Mouse (Mus musculus): ENCODE data around the gene Slf1. TPM values are rescaled to one million over a fixed set of nuclear protein-coding genes. Genes with fewer than 3 reads are reported as not detected.

Slf1 gene
- polyA plus RNA-seq, 1 experiment, result 3.0 TPM

GRCm38 (mm10) chr13:77046416-77046815, 88.9 kb downstream of the Slf1 start:
- no peak overlapping the region for H3ac ChIP-seq (ENCODE audit: control insufficient read depth, insufficient read length, low read depth)
- TF ChIP-seq MYOG (IDR thresholded peaks at IDR 0.05; ENCODE audit: control insufficient read depth, extremely low read depth, insufficient read length) (no peak), CEBPB (IDR thresholded peaks at IDR 0.05; ENCODE audit: low read depth) (no peak), FOSL1 (IDR thresholded peaks at IDR 0.05; ENCODE audit: insufficient read depth, low read length, poor library complexity, severe bottlenecking) (no peak), CTCF (IDR thresholded peaks at IDR 0.05; ENCODE audit: control insufficient read depth, insufficient read depth, insufficient read length) (no peak), USF1 (IDR thresholded peaks at IDR 0.05; ENCODE audit: low read depth) (no peak), MYOD1 (IDR thresholded peaks at IDR 0.05; ENCODE audit: control insufficient read depth, insufficient read length, low read depth) (no peak), MAX (IDR thresholded peaks at IDR 0.05) (no peak)
- no peak overlapping the region for H3K4me3 ChIP-seq (ENCODE audit: insufficient read depth, poor library complexity, severe bottlenecking)
- H3K27me3 ChIP-seq (ENCODE audit: control insufficient read depth, insufficient read depth, insufficient read length), result no peaks in the 10 kb centered on the region
- H3K79me2 ChIP-seq (ENCODE audit: control insufficient read depth, insufficient read depth), result no peaks in the 10 kb centered on the region
- H3K79me3 ChIP-seq (ENCODE audit: low read depth), result no peaks in the 10 kb centered on the region
- H3K36me3 ChIP-seq (ENCODE audit: control insufficient read depth, insufficient read depth), result peaks cover 20% of the 10 kb centered on the region

DNA sequence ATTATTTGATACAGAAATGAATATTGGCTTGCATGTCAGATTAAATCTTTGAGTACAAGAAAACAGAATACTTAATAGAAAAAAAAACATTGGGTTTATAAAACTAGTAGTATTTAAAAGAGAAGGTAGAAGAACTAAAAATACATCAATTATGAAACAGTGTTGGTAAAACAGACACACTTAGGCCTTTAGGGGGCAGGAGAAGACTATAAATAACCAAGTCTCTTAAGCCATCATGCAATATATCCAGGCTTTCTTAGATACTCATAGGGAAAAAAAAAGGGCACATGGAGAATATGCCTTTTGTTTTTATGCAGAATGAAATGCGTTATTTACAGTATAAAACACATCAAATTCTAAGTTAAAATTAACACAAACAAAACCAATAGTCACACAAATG, 89.9 kb downstream of the Slf1 start:
- no peaks in the 10 kb centered on the region for H3K79me3 ChIP-seq (ENCODE audit: low read depth)
- peaks cover 20% of the 10 kb centered on the region for H3K36me3 ChIP-seq (ENCODE audit: control insufficient read depth, insufficient read depth)
- H3K79me2 ChIP-seq (ENCODE audit: control insufficient read depth, insufficient read depth), result no peaks in the 10 kb centered on the region
- H3K27me3 ChIP-seq (ENCODE audit: control insufficient read depth, insufficient read depth, insufficient read length), result no peaks in the 10 kb centered on the region
- TF ChIP-seq CEBPB (IDR thresholded peaks at IDR 0.05; ENCODE audit: low read depth), result no peak
- no peak for TF ChIP-seq USF1 (IDR thresholded peaks at IDR 0.05; ENCODE audit: low read depth)
- no peak for TF ChIP-seq MAX (IDR thresholded peaks at IDR 0.05)
- TF ChIP-seq MYOG (IDR thresholded peaks at IDR 0.05; ENCODE audit: control insufficient read depth, extremely low read depth, insufficient read length), result no peak
- TF ChIP-seq MYOD1 (IDR thresholded peaks at IDR 0.05; ENCODE audit: control insufficient read depth, insufficient read length, low read depth), result no peak
- TF ChIP-seq CTCF (IDR thresholded peaks at IDR 0.05; ENCODE audit: control insufficient read depth, insufficient read depth, insufficient read length), result no peak
- TF ChIP-seq FOSL1 (IDR thresholded peaks at IDR 0.05; ENCODE audit: insufficient read depth, low read length, poor library complexity, severe bottlenecking), result no peak
- H3ac ChIP-seq (ENCODE audit: control insufficient read depth, insufficient read length, low read depth), result no peak overlapping the region
- no peak overlapping the region for H3K4me3 ChIP-seq (ENCODE audit: insufficient read depth, poor library complexity, severe bottlenecking)

GRCm38 (mm10) chr13:77043375-77043774, 91.9 kb downstream of the Slf1 start:
- Histone ChIP-seq H3K27me3 (ENCODE audit: control insufficient read depth, insufficient read depth, insufficient read length) (no peaks in the 10 kb centered on the region), H3K79me3 (ENCODE audit: low read depth) (no peaks in the 10 kb centered on the region), H3K79me2 (ENCODE audit: control insufficient read depth, insufficient read depth) (no peaks in the 10 kb centered on the region), H3ac (ENCODE audit: control insufficient read depth, insufficient read length, low read depth) (no peak overlapping the region), H3K4me3 (ENCODE audit: insufficient read depth, poor library complexity, severe bottlenecking) (no peak overlapping the region), H3K36me3 (ENCODE audit: control insufficient read depth, insufficient read depth) (peaks cover 10% of the 10 kb centered on the region)
- TF ChIP-seq CEBPB (IDR thresholded peaks at IDR 0.05; ENCODE audit: low read depth) (no peak), FOSL1 (IDR thresholded peaks at IDR 0.05; ENCODE audit: insufficient read depth, low read length, poor library complexity, severe bottlenecking) (no peak), USF1 (IDR thresholded peaks at IDR 0.05; ENCODE audit: low read depth) (no peak), MYOG (IDR thresholded peaks at IDR 0.05; ENCODE audit: control insufficient read depth, extremely low read depth, insufficient read length) (no peak), MYOD1 (IDR thresholded peaks at IDR 0.05; ENCODE audit: control insufficient read depth, insufficient read length, low read depth) (no peak), CTCF (IDR thresholded peaks at IDR 0.05; ENCODE audit: control insufficient read depth, insufficient read depth, insufficient read length) (no peak), MAX (IDR thresholded peaks at IDR 0.05) (no peak)

DNA sequence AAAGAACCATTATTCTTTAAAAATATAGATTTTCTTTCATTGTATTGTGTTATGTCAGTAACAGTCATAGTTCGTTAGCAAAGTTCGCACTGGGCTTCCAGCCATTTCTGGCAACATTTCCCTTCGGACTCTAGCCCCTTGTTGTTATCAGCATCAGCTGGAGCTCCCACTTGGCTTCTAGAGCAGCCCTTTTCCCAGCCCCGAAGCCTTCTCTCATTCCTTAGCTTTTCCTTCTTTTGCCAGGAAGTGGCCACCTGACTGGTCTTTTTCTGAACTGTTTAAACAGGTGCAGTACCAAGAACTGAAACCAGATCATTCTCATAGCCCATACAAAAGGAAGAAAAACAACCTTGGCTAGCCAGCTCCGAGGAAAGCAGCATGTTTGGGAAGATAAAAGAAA, 105.7 kb downstream of the Slf1 start:
- no peak overlapping the region for H3K4me3 ChIP-seq (ENCODE audit: insufficient read depth, poor library complexity, severe bottlenecking)
- no peaks in the 10 kb centered on the region for H3K79me3 ChIP-seq (ENCODE audit: low read depth)
- no peak for TF ChIP-seq MAX (IDR thresholded peaks at IDR 0.05)
- no peak for TF ChIP-seq USF1 (IDR thresholded peaks at IDR 0.05; ENCODE audit: low read depth)
- TF ChIP-seq MYOG (IDR thresholded peaks at IDR 0.05; ENCODE audit: control insufficient read depth, extremely low read depth, insufficient read length), result no peak
- TF ChIP-seq CTCF (IDR thresholded peaks at IDR 0.05; ENCODE audit: control insufficient read depth, insufficient read depth, insufficient read length), result no peak
- no peak for TF ChIP-seq MYOD1 (IDR thresholded peaks at IDR 0.05; ENCODE audit: control insufficient read depth, insufficient read length, low read depth)
- TF ChIP-seq FOSL1 (IDR thresholded peaks at IDR 0.05; ENCODE audit: insufficient read depth, low read length, poor library complexity, severe bottlenecking), result no peak
- TF ChIP-seq CEBPB (IDR thresholded peaks at IDR 0.05; ENCODE audit: low read depth), result no peak
- H3K36me3 ChIP-seq (ENCODE audit: control insufficient read depth, insufficient read depth), result no peaks in the 10 kb centered on the region
- no peaks in the 10 kb centered on the region for H3K27me3 ChIP-seq (ENCODE audit: control insufficient read depth, insufficient read depth, insufficient read length)
- H3ac ChIP-seq (ENCODE audit: control insufficient read depth, insufficient read length, low read depth), result no peak overlapping the region
- no peaks in the 10 kb centered on the region for H3K79me2 ChIP-seq (ENCODE audit: control insufficient read depth, insufficient read depth)

DNA sequence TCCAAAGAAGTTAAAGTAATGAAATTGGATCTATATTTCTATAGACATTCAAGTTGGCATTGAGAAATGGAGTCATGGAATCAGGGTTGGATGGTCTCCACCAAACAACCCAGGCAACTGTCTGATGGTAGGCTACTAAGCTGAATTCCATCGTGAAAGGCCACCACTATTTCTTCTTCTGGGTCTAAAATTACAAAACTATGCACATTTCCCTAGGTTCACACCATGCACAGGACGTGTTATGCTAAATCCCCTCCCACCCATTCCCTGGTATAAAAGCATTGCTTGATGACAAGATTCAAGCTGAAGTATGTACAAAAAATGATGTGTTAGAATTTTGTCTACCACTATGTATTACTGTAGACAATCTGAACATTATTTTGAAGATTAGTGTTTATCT, 116.4 kb downstream of the Slf1 start:
- Histone ChIP-seq H3K79me3 (ENCODE audit: low read depth) (no peaks in the 10 kb centered on the region), H3ac (ENCODE audit: control insufficient read depth, insufficient read length, low read depth) (no peak overlapping the region), H3K27me3 (ENCODE audit: control insufficient read depth, insufficient read depth, insufficient read length) (no peaks in the 10 kb centered on the region), H3K36me3 (ENCODE audit: control insufficient read depth, insufficient read depth) (no peaks in the 10 kb centered on the region), H3K4me3 (ENCODE audit: insufficient read depth, poor library complexity, severe bottlenecking) (no peak overlapping the region), H3K79me2 (ENCODE audit: control insufficient read depth, insufficient read depth) (no peaks in the 10 kb centered on the region)
- no peak for TF ChIP-seq MAX (IDR thresholded peaks at IDR 0.05)
- no peak for TF ChIP-seq FOSL1 (IDR thresholded peaks at IDR 0.05; ENCODE audit: insufficient read depth, low read length, poor library complexity, severe bottlenecking)
- no peak for TF ChIP-seq CEBPB (IDR thresholded peaks at IDR 0.05; ENCODE audit: low read depth)
- no peak for TF ChIP-seq MYOG (IDR thresholded peaks at IDR 0.05; ENCODE audit: control insufficient read depth, extremely low read depth, insufficient read length)
- no peak for TF ChIP-seq MYOD1 (IDR thresholded peaks at IDR 0.05; ENCODE audit: control insufficient read depth, insufficient read length, low read depth)
- TF ChIP-seq USF1 (IDR thresholded peaks at IDR 0.05; ENCODE audit: low read depth), result no peak
- TF ChIP-seq CTCF (IDR thresholded peaks at IDR 0.05; ENCODE audit: control insufficient read depth, insufficient read depth, insufficient read length), result no peak

DNA sequence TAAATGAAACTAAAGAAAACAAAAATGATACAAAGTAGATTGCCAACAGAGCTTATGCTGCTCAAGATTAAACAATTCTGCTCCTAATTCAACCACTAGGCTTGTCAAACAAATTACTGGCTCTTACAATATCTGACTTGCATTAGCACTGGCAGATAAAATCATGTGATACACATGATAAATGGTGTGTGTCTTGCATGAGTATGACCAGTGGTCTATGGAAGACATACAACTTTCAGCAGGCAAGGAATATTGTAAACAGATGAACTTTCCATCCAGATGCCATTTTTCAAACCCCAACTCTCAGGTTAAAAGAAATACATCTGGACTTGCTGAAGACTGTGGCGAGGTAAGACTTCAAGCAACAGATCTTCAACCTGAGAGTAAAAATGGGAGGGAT, 131.6 kb downstream of the Slf1 start:
- no peak overlapping the region for H3K4me3 ChIP-seq (ENCODE audit: insufficient read depth, poor library complexity, severe bottlenecking)
- H3K27me3 ChIP-seq (ENCODE audit: control insufficient read depth, insufficient read depth, insufficient read length), result no peaks in the 10 kb centered on the region
- TF ChIP-seq CEBPB (IDR thresholded peaks at IDR 0.05; ENCODE audit: low read depth) (no peak), CTCF (IDR thresholded peaks at IDR 0.05; ENCODE audit: control insufficient read depth, insufficient read depth, insufficient read length) (no peak), MYOD1 (IDR thresholded peaks at IDR 0.05; ENCODE audit: control insufficient read depth, insufficient read length, low read depth) (no peak), FOSL1 (IDR thresholded peaks at IDR 0.05; ENCODE audit: insufficient read depth, low read length, poor library complexity, severe bottlenecking) (no peak), MYOG (IDR thresholded peaks at IDR 0.05; ENCODE audit: control insufficient read depth, extremely low read depth, insufficient read length) (no peak), USF1 (IDR thresholded peaks at IDR 0.05; ENCODE audit: low read depth) (no peak), MAX (IDR thresholded peaks at IDR 0.05) (no peak)
- no peaks in the 10 kb centered on the region for H3K36me3 ChIP-seq (ENCODE audit: control insufficient read depth, insufficient read depth)
- H3ac ChIP-seq (ENCODE audit: control insufficient read depth, insufficient read length, low read depth), result no peak overlapping the region
- H3K79me2 ChIP-seq (ENCODE audit: control insufficient read depth, insufficient read depth), result no peaks in the 10 kb centered on the region
- H3K79me3 ChIP-seq (ENCODE audit: low read depth), result no peaks in the 10 kb centered on the region
